Mouse (Mus musculus) kidney, embryonic 14.5 days (tissue): ENCODE results near the gene Bcl3. TPM values are rescaled to one million over a fixed set of nuclear protein-coding genes. Genes with fewer than 3 reads are reported as not detected.
A peak's percentile ranks its signal among the peaks of the same experiment; 100 is the strongest.

Experiments
- ATAC-seq: fragments of 200-750 bp; cut with Nextera tagmentation; 2 replicates; pipeline ENCODE4 v1.8.0; 2017; ENCODE audit warnings: moderate number of reproducible peaks, mild to moderate bottlenecking, moderate TSS enrichment, moderate library complexity; ENCODE audit not compliant: low FRiP score, low TSS enrichment
- H3K27ac ChIP-seq: fragments of 300-500 bp; sonication (generic); 2 replicates; pipeline ENCODE4 v1.5.1; 2014; ENCODE audit warnings: low read depth, mild to moderate bottlenecking, low read length, moderate library complexity, mixed read lengths
- H3K27me3 ChIP-seq: fragments of 300-500 bp; sonication (generic); 2 replicates; pipeline ENCODE4 v1.6.1; 2014; ENCODE audit warnings: mild to moderate bottlenecking, low read length; ENCODE audit not compliant: control insufficient read depth, insufficient read depth
- H3K36me3 ChIP-seq: fragments of 300-500 bp; sonication (generic); 2 replicates; pipeline ENCODE4 v1.6.1; 2014; ENCODE audit warnings: low read length, mixed read lengths; ENCODE audit not compliant: control insufficient read depth, insufficient read depth
- H3K4me1 ChIP-seq: fragments of 300-500 bp; sonication (generic); 2 replicates; pipeline ENCODE4 v1.6.1; 2014; ENCODE audit warnings: low read length, mixed read lengths; ENCODE audit not compliant: control insufficient read depth, insufficient read depth
- H3K4me2 ChIP-seq: fragments of 300-500 bp; sonication (generic); replicated peaks from 2 replicates; pipeline ENCODE4 v1.6.1; 2014; ENCODE audit warnings: low read depth, mild to moderate bottlenecking, low read length
- H3K4me3 ChIP-seq: fragments of 300-500 bp; sonication (generic); 2 replicates; pipeline ENCODE4 v1.5.1; 2014; ENCODE audit warnings: mild to moderate bottlenecking, low read length
- H3K9ac ChIP-seq: fragments of 300-500 bp; sonication (generic); 2 replicates; pipeline ENCODE4 v1.6.1; 2014; ENCODE audit warnings: low read depth, mild to moderate bottlenecking, low read length, moderate library complexity
- H3K9me3 ChIP-seq: fragments of 300-500 bp; sonication (generic); 2 replicates; pipeline ENCODE4 v1.6.1; 2016; ENCODE audit warnings: low read length; ENCODE audit not compliant: control insufficient read depth
- WGBS: fragments of 180-500 bp; shearing (Covaris S2); extraction: QIAGEN DNeasy Blood & Tissue Kit; methylation state at CpG from one replicate; pipeline ENCODE4 v1.1.7; 2014; 5-methylcytosine and 5-hydroxymethylcytosine counted together
- polyA plus RNA-seq: library from polyadenylated mRNA; unstranded; fragments of >200 nt; fragmentation: Nextera tagmentation; extraction: Ambion mirVana; gene quantifications from 2 replicates; pipeline ENCODE4 v1.2.1, GENCODE M21; 2014

Gene Bcl3
- polyA plus RNA-seq, 1 experiment from 2014 or later = 4.2 TPM

GRCm38 (mm10) chr7:19824182-19824973, 1.8 kb upstream of the Bcl3 start:
- H3K4me3 ChIP-seq = peak overlapping the region; percentile 7; the same call in 1 of the 2 replicates
- no peaks in the 10 kb centered on the region for H3K36me3 ChIP-seq
- peak overlapping the region; percentile 88 for H3K27ac ChIP-seq
- 18% methylated on average over 26 of the region's 26 CpGs for WGBS
- ATAC-seq = peak; percentile 91
- H3K9me3 ChIP-seq = 0 out of 2 replicates have a peak, but pooled peaks cover under 1% of the 10 kb centered on the region
- H3K9ac ChIP-seq = no peak overlapping the region
- H3K4me2 ChIP-seq = peak overlapping the region; percentile 32
- peaks cover 20% of the 10 kb centered on the region for H3K4me1 ChIP-seq
- peaks cover 18% of the 10 kb centered on the region for H3K27me3 ChIP-seq

DNA sequence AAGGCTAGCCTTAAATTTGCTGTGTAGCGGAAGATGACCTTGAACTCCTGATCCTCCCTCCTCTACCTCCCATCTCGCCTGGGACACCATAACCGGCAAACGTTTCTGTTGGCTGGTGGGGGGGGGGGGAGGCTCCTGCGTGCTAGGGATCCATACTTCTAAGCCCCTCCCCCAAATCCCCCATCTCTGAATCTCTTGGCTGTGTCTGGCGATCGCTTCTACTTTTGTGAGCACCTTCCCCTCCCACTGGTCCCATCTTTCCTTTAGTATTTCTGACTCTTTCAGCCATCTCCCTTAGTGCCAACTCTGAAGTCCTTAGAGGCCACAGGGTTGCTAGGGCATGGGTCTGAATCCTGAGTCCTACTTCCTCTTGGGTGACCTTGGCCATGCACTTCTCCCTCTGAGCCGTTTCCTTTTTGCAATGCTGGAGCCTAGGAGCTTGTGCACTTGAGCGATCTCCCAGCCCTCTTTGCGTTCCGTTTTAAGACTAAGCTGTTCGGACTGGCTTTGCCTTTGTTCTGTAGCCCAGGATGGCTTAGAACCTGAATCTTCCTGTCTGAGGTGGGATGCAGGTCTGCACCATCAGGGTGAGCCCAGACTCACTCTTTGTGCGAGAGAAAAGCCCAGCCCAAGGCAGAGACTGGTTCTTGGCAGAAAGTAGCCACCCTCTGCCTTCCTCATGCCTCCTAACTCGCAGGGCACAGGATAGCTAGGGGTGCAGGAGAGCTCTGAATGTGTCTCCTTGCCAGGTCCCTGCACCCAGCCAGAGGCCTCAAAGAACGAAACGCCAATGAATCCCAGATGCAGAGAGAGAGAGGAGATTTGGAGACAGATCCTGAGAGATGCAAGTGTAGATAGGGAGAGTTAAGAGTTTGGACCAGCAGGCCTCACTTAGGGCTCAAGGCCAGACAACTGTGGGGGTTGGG, 949 bp upstream of the Bcl3 start:
- Histone ChIP-seq H3K4me1 (peaks cover 24% of the 10 kb centered on the region), H3K4me3 (no peak overlapping the region; the same call in 1 of the 2 replicates), H3K36me3 (no peaks in the 10 kb centered on the region), H3K4me2 (0 out of 2 replicates have a peak overlapping the region, but pooled peaks have one; percentile 19), H3K9ac (0 out of 2 replicates have a peak overlapping the region, but pooled peaks have one; percentile 31), H3K27me3 (peaks cover 18% of the 10 kb centered on the region), H3K9me3 (no peaks in the 10 kb centered on the region), H3K27ac (peak overlapping the region; percentile 88)
- ATAC-seq = peak; percentile 16
- WGBS = 24% methylated on average over 16 of the region's 16 CpGs

DNA sequence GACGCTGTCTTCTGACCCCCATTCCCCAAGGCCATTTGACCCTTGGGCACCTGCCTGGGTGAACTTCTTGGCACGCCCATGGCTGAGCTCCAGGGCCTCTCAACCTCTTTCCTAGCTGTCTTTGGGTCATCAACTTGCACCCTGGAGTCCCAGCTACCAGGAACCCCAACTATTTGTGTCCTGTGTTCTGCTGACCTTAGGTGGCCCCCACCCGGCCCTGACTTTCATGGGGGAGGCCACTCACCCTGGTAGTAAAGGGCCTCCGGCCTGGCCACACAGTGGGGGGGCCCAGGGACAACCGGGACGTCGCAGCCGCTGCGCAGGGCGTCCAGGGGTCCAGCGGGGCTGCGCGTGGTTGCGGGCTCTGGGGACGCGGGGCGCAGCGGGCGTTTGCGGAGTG, 377 bp downstream of the Bcl3 start:
- H3K27ac ChIP-seq = no peak overlapping the region
- peaks cover 34% of the 10 kb centered on the region for H3K4me1 ChIP-seq

GRCm38 (mm10) chr7:19821633-19822032, 937 bp downstream of the Bcl3 start:
- H3K4me3 ChIP-seq = peak overlapping the region; percentile 52; the same call in 1 of the 2 replicates
- H3K9ac ChIP-seq = no peak overlapping the region
- ATAC-seq = no peak
- H3K4me1 ChIP-seq = peaks cover 39% of the 10 kb centered on the region
- H3K36me3 ChIP-seq = no peaks in the 10 kb centered on the region
- no peaks in the 10 kb centered on the region for H3K9me3 ChIP-seq
- H3K27ac ChIP-seq = no peak overlapping the region
- 50% methylated on average over 7 of the region's 7 CpGs for WGBS
- peaks cover 18% of the 10 kb centered on the region for H3K27me3 ChIP-seq
- no peak overlapping the region for H3K4me2 ChIP-seq

More for the DNA sequence above, 377 bp downstream of the Bcl3 start:
- H3K9ac ChIP-seq = peak overlapping the region; percentile 70
- ATAC-seq = no peak
- no peaks in the 10 kb centered on the region for H3K9me3 ChIP-seq
- H3K4me2 ChIP-seq = peak overlapping the region; percentile 89
- H3K36me3 ChIP-seq = no peaks in the 10 kb centered on the region
- peaks cover 18% of the 10 kb centered on the region for H3K27me3 ChIP-seq
- 8% methylated on average over 20 of the region's 20 CpGs for WGBS
- peak overlapping the region; percentile 52 for H3K4me3 ChIP-seq

DNA sequence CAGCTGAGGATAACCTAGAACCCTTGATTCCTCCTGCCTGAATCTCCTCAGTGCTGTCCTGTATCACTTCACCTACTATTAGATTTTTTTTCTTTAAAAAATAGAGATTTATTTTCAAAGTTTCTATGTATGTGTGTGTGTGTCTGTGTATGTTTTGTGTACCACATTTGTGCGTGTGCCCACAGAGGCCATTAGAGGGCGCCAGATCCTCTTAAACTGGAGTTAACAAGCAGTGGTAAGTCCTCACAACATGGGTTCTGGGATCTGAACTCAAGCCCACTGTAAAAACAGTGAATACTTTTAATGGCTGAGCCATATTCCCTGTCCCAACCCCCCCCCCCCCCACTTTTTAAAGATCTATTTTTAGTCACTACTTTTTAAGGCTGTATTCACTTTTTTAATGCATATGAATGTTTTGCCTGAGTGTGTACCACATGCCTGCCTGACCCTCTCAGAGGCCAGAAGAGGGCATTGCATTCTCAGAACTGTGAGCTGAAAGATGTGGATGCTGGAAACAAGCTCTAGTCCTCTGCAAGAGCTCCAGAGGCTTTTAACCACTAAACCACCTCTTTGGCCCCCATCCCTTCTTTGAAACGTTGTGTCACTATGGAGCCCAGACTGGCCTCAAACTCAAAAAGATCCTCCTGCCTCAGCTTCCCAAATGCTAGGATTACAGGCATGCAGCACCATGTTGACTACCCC, 2.1 kb downstream of the Bcl3 start:
- Histone ChIP-seq H3K9ac (no peak overlapping the region), H3K27me3 (peaks cover 18% of the 10 kb centered on the region), H3K4me1 (peaks cover 41% of the 10 kb centered on the region), H3K27ac (no peak overlapping the region), H3K9me3 (no peaks in the 10 kb centered on the region), H3K4me3 (no peak overlapping the region), H3K36me3 (no peaks in the 10 kb centered on the region), H3K4me2 (no peak overlapping the region)
- ATAC-seq = no peak
- WGBS = 71% methylated on average over 3 of the region's 3 CpGs

DNA sequence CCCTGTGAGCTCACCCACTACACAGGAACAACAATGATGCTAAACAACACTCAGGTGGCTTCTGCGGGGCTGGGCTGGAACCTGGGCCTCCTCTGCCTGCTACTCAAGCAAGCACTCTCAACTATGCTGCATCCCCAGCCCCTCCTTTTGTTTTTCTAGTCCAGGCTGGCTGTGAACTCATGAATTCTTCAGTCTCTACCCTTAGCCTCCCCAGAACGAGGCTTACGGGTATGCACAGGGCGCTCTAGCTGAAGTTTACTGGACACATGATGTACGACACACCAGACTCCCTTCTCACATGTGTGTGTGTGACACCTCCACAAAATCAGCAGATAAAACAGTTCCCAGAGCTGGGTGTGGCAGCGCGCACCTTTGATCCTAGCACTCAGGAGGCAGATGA, 3.7 kb downstream of the Bcl3 start:
- Histone ChIP-seq H3K36me3 (no peaks in the 10 kb centered on the region), H3K27ac (no peak overlapping the region), H3K4me1 (peaks cover 34% of the 10 kb centered on the region), H3K9me3 (no peaks in the 10 kb centered on the region), H3K9ac (no peak overlapping the region), H3K4me3 (no peak overlapping the region), H3K27me3 (peaks cover 18% of the 10 kb centered on the region), H3K4me2 (no peak overlapping the region)
- ATAC-seq = no peak
- WGBS = 79% methylated on average over 7 of the region's 7 CpGs

- no peaks in the 10 kb centered on the region for H3K9me3 ChIP-seq
- ATAC-seq = no peak
- no peaks in the 10 kb centered on the region for H3K36me3 ChIP-seq
- WGBS = 66% methylated on average over 5 of the region's 5 CpGs
- H3K9ac ChIP-seq = no peak overlapping the region
- H3K4me3 ChIP-seq = no peak overlapping the region
- peaks cover 18% of the 10 kb centered on the region for H3K27me3 ChIP-seq
- peaks cover 29% of the 10 kb centered on the region for H3K4me1 ChIP-seq
- no peak overlapping the region for H3K27ac ChIP-seq
- no peak overlapping the region for H3K4me2 ChIP-seq
These were observed 4.1 kb downstream of the Bcl3 start for GRCm38 (mm10) chr7:19818440-19818839.

DNA sequence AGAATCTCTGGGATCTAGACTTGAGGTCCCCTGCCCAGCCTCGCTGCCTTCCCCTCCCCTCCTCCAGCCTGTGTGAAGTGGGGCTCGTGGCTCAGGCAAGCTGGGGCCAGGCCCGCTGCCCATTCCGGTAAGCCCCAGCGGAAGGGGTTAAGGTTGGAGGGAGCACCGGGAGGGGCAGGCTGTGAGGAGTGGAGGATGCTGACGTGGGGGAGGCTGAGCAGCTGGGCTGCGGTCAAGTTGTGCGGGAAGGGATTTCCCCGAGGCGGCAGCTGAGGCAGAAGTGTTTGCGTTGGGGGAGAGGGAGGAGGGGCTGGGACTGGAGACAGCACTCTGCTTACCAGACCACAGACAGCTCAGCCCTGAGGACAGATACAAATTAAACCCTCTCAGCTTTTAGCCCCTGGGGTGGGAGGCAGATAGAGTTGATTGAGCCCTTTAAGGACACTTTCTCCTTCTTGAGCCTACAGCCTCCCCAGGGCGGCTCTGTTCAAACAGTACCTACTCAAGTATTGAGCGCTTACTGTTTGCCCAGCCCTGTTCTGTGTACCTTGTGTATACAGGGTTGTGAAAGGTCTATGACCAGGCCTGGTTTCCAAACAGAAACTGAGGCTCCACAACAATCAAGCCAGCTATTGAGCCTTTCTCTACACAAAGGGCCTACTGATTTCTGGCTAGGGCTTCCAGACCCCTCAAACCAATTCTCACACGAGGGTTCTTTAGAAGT, 5.0 kb downstream of the Bcl3 start:
- peak overlapping the region; percentile 25; the same call in 1 of the 2 replicates for H3K4me3 ChIP-seq
- no peaks in the 10 kb centered on the region for H3K36me3 ChIP-seq
- H3K9ac ChIP-seq = peak overlapping the region; percentile 50
- H3K9me3 ChIP-seq = no peaks in the 10 kb centered on the region
- H3K4me2 ChIP-seq = peak overlapping the region; percentile 47
- ATAC-seq = peak; percentile 70
- WGBS = 11% methylated on average over 15 of the region's 15 CpGs
- H3K4me1 ChIP-seq = peaks cover 26% of the 10 kb centered on the region
- H3K27me3 ChIP-seq = peaks cover 14% of the 10 kb centered on the region
- peak overlapping the region; percentile 73 for H3K27ac ChIP-seq
